Mouse (Mus musculus) cortical plate, adult 2 months (tissue): Measurements from ENCODE around the gene Stac3.

Source experiments
- CTCF ChIP-seq: fragments of 200-500 bp; IDR thresholded peaks from 2 replicates; pipeline ENCODE4 v1.5.1; 2011; ENCODE audit warnings: mild to moderate bottlenecking, control low read depth, low read length; ENCODE audit not compliant: insufficient read depth; ENCODE audit errors: extremely low read depth
- POLR2A ChIP-seq: fragments of 200-500 bp; IDR thresholded peaks from 2 replicates; pipeline ENCODE4 v1.6.1; 2011; ENCODE audit warnings: mild to moderate bottlenecking, low read length, control low read depth; ENCODE audit not compliant: insufficient read depth; ENCODE audit errors: extremely low read depth

GRCm38 (mm10) chr10:127519041-127519701 lies 17.7 kb downstream of the Stac3 start:
- TF ChIP-seq CTCF (no peak), POLR2A (no peak)
